Mouse (Mus musculus) left cerebral cortex, postnatal 14 days (tissue): ENCODE measurements at regions not wholly inside any gene's neighbourhood (a gene's known extent, or its start where the extent isn't known, plus 50 kb on each side); places are given as distances from the start of the nearest gene placed in this dataset.
A peak's percentile ranks its signal among the peaks of the same experiment; 100 is the strongest.

Source experiments
- DNase-seq, 2 experiments: peaks; one replicate each; pipeline ENCODE4 v3.0.0; 2021 to 2022; ENCODE audit warnings: low spot score in 2 of 2, mixed read lengths in 1 of 2
- intact Hi-C: fragments of 180-260 bp; cut with DNase I; formaldehyde crosslinking; loops from one replicate; pipeline ENCODE4 v1.15.1; 2025

DNA sequence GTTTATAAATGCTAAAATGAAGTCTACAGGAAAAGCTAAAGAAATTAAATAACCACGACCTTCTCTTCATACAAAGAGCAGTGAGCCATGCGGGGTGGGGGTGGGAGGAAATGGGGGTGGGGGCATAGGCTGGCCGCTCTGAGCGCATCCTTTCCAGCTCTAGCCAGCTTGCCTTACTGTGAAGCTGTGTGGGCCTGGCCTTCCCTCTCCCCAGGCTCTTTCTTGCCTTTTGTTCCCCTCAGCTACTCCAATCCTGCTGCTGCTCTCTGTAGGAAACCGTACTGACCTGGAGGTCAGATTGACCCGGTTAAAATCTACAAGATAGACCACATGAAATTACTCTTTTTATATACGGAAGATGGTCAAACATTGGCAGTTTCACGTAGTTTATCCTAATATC lies 111.7 kb upstream of the Foxn2 start:
- intact Hi-C loops = loop anchor here (5.0 kb wide), 1 partner anchor 67 kb away; no protein-coding TSS in a partner anchor
- DNase-seq = no peak

DNA sequence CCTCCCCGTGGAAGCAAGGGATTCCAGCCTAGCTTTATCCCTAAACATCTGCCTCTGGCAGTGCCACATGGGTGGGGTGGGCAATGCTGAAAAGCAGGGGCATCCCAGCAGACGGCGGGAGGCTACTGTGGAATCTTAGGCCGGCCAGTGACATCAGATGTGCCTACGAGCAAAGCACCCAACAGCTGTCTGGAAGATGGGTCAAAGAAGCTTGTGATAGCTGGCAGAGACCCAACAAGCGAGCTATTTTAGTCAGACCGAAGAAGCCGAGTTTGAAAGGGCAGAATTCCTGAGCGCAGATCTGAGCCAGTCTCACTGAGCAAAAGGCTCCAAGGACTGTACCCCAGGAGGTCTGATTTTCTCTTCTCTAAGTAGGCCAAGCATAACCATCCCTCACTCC lies 110.8 kb upstream of the Foxn2 start:
- DNase-seq = peak; percentile 53 to 63
- intact Hi-C loops = loop anchor here (5.0 kb wide), 1 partner anchor 67 kb away; no protein-coding TSS in a partner anchor

DNA sequence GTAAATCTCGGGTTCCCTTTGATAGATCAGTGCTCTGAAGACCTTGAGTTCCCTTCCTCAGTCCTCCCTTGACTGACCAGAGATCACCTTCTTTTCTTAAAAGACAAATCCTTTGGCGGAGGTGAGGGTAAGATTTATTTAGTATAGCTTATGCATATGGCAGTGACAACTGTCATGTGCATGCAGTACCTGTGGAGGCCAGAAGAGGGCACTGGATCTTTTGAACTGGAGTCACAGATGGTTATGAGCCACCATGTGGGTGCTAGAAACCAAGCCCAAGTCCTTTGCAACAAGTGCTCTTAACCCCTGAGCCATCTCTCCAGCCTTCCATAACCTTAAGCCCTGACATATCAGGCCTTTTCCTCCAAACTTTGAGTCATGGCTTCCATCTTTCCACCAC lies 110.4 kb upstream of the Foxn2 start:
- intact Hi-C loops = no loop called here
- DNase-seq = no peak

DNA sequence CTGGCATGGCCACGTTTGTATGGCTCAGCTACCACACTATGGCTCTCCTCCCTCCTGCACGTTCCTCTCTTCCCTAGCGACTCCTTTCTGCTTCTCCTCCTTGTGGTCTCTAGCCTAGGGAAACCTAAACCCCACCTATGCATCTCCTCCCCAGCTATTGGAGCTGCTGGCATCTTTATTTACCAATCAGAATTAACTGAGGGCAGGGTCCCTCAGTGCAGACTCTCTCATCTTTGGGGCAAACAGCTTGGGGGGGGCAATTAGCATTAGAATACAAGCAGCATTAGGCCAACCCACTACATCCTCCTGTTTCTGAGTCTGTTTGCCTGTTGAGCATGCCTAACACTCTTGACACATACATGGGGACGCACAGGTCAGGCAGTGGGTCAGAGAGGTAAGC lies 106.7 kb upstream of the Foxn2 start:
- intact Hi-C loops = no loop called here
- no peak for DNase-seq

DNA sequence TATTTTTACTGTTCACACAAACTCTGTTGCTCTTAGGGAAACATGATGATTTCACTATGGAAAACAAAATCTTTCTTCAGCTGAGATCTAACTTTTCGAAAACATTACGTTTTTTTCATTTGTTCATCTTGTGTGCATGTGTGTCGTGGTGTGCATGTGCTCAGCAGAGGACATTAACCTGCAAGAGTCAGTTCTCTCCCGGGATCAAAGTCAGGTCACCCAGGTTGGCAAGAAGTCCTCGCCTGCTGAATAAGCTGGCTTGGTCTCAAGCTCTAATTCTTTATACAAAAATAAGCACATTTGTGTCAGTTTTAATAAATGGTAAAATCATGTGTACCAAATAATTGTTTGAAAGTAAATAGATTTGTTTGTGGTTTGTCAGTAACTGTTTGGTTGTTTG lies 105.2 kb upstream of the Foxn2 start:
- intact Hi-C loops = no loop called here
- DNase-seq = no peak

DNA sequence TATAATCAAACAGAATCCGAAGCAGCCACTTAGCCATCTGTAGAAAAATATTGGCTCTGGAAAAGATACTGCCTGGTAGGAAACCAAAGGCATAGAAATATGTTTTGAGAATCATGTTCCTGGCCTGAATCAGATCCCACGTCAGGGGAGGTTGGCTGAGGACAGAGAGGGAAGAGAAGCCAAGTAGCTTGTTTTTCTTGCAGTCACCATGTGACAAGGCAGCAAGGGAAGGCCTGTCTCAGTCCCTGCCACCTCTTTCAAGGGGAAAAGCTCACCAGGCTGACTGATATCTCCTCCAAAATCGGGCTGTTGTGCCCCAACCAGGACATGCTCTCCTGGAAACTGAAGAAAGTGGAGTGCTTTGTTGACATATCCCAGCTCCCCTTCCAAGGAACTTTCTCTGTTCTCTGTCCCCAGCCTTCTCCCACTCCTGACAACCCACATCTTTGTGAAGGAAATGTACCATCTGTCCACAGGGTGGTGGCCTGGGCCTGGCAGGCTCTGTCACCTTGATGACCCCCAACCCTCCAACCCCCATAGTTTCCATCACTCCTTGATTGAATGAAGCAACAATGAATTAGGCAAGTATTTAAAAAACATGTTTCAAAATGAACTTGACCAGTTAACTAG lies 104.3 kb upstream of the Foxn2 start:
- peak; percentile 39 to 63 for DNase-seq
- intact Hi-C loops = no loop called here

DNA sequence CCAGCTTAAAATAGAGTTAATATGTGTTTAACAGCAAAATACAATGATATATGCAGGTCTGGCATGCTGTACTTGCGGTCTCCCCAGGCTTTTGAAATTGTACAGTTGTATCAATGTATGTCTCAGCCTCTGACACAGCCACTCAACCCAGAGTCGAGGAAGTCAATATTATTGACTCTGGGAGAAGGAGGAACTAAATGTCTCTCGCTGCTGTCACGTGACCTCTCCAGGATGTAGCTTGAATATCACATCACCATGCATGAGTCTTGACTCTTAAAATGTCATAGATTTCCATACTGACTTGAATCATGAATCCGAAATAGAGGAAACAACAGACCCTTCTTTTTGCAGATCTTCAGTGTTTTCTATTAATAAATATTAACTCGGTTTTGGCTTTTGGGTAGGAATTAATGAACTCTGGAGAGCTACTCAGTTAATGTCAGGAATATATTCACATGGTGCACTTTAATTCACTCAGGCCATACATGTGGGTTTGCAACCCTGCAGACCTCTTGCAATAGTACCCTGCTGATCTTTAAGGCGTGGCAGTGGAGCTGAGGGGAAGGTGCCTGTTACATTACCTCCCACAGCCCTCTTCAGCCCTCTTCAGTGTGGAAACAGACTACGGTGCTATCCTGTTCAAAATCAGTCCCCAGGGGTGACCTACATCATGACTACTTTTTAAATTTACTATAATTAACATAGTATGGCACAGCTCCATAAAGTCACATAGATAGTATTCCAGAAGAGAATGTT lies 102.7 kb upstream of the Foxn2 start:
- DNase-seq = no peak
- intact Hi-C loops = no loop called here

DNA sequence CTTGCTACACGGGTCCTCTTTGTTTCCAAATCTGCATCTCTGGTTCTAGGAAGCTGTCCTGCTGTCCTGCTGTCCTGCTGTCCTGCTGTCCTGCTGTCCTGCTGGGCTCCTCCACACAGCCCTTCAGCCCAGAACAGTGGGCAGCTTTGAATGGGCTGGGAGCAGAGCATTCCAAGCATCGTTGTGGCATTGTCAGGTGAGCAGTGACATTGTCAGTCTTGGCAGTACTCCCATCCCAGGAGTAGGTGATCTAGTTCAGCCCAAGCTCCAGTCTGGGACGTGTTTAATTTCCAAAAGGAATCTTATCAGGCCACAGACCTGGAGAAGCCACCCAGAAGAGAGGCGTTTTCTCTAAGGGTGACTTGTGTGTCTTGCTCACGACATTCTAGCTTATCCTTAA lies 99.4 kb upstream of the Foxn2 start:
- intact Hi-C loops = no loop called here
- DNase-seq = no peak

DNA sequence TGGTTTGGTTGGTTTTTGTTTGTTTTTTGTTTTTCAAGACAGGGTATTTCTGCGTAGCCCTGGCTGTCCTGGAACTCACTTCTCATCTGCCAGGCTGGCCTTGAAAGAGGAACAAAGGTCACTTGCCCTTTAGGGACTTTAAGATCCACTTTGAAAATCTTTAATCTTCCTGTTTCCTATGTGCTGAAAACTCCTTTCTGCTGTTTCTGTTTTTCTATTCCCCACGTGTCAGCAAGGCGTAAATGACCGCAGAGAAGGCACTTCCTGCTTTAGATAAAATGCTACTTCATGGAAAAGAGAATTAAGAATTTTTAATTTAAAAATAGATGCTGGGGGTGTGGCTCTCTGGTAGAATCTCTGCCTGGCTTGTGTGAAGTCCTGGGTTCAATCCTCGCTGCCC lies 98.9 kb upstream of the Foxn2 start:
- DNase-seq = no peak
- intact Hi-C loops = no loop called here

DNA sequence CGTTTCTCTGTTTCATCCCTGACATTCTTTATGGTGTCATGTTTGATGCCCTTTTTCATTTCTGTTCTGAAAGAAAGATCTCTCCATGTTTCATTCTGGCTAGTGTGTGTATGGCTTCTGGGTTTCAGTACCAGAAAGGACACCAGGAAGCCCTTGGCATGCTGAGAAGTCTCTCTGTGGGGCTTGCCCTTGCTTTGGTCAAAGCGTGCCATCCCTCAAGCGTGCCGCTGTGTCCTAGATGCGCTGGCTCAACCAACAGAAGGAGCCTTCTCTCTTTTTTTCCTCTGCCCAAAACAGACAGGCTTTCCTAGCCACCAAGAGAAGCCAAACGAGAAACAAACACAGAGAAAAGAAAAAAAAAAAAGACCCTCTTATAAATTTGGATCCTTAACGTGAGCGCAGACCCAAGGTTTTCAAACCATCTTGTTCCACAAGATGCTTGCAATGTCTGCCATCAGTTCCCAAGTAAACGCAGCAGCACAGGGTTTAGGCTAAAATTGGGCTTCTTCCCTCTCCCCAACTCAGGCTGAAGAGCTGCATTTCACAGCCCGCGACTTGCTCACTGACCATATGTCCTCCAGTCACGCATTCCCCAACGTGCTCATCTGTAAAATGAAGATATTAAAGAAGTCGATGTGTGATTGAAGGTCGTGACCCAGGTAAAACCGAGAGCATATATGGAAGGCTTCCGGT lies 97.3 kb upstream of the Foxn2 start:
- intact Hi-C loops = no loop called here
- no peak for DNase-seq

DNA sequence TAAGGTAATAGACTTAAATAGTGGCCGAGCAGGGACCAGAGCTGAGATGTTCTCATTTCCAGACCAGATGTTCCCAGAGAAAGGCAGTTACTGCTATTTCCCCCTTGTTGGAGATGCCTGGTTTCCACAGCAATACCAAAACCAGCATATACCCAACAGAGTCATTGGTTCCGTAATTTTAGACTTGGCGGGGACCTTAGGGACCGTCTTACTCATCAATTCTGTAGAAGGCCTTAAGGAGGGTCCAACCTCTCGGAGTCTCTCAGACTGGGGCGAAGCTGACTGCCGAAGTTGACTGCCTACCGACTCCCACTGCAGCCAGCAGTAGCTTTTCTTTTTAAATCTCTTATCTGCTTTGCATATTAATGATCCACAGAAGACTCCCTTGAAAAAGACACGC lies 95.1 kb upstream of the Foxn2 start:
- no peak for DNase-seq
- intact Hi-C loops = no loop called here

DNA sequence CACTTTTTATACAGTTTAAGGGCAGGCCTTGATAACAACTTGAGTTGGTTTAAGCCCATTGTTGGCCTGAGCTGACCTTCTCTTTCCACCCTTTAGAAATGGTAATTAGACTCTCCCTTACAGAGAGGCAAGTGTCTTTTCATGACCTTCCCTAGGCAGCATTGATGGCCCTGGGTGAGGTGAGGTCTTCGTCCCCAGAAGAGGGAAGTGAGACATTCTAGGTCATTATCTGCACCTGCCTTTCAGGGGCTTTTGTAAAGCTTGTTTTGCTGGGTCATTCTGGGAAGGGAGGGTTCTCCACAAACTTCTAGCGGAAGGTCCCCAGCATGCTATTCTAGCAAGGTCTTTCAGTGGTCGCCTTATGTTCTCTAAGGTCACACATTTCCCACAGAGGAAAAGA lies 93.6 kb upstream of the Foxn2 start:
- intact Hi-C loops = no loop called here
- DNase-seq = no peak

DNA sequence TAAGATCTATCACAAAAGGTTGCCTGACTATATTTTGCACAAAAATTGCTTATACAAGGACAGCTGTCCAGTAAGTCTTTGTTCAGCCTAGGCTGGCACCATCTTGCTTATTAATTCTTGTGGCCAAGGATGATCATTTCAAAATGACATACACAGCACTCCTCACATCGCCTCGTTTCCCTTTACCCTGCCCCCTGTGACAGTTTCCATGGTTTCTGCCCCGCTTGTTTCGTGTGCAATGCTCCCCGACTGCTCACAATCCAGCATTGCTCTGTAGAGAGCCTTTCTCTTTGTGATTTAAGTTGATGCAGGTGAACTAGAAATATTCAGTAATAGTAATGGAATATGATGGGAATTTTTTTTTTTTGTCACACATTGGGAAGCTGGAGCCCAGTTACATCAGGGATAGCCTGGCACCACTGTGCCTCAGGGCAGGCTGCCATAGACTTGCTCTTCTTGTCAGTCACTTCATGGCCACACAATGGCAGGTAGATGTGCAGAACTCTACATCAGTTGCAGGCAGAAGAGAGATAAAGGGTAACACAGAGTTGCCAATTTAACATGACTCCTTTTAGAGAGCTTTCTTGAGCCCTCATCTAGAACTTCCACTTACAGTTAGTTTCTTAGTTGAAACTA lies 90.6 kb upstream of the Foxn2 start:
- intact Hi-C loops = no loop called here
- no peak for DNase-seq

DNA sequence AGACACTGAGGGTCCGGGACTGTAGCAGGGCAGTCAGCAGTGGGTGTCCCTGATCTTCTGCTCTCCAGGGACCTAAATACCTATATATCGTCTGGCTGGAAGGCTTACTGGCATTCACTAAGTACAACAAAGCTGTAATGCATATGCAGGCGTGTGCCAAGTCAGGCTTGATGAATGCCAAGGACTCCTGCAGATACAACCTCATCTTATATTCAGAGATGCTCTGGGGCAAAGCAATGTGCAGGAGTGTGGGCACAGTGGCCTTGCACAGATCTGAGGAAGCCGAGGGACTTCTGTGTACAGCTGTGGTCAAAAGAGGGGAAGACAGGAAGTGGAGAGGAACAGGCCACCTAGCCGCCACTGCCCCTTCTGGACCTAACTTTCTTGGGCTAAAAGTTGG lies 89.5 kb upstream of the Foxn2 start:
- DNase-seq = no peak
- intact Hi-C loops = no loop called here

DNA sequence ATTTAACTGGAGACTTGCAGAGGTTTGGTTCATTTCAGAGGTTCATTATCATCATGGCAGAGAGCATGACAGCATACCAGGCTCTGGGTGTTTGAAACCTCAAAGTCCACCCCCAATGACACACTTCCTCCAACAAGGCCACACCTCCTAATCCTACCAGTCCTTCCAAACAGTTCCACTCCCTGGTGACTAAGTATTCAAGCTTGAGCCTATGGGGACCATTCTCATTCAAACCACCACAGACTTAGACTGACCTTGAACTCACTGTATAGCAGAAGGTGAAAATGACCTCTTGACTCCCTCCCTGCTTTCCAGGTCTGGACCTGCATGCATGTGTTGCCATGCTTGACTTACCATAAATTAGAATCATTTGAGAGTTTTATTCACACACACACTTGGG lies 87.6 kb upstream of the Foxn2 start:
- no peak for DNase-seq
- intact Hi-C loops = no loop called here

DNA sequence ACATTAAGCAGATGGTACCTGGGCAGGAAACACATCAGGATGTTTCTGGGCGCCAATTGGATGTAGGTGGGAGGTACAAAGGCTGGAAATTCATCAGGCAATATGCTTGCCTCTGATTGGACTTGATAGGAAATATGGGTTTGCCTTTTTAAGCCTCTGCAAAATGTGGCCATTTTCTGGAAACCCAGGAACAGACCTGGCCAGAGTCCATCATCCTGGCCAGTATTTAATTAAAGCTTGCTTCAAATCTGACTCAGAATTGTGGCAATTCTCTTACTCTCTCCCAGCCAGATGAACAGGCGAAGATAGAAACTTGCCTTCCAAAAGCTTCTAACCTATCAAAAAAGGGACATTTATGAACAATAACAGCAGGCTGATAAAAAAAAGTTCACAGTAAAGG lies 79.3 kb upstream of the Foxn2 start:
- no peak for DNase-seq
- intact Hi-C loops = no loop called here

DNA sequence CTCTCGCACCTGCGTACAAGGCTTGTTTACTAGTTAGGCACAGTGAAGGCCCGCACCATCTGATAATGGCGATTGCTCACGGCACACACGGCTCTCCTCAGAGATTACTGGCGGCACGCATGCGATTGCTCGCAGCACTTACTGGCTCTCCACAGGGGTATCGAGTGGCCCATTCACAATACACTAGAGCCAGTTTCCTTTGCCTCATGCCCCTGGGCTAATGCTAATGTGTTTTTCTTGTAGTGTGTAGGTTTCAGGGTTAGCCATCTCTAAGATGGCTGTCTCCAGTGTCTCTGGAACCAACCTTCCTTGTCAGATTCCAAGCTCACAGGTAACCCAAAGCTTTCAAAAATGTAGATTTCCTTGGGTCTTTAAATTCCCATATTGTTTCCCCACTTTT lies 78.1 kb upstream of the Foxn2 start:
- intact Hi-C loops = no loop called here
- no peak for DNase-seq

DNA sequence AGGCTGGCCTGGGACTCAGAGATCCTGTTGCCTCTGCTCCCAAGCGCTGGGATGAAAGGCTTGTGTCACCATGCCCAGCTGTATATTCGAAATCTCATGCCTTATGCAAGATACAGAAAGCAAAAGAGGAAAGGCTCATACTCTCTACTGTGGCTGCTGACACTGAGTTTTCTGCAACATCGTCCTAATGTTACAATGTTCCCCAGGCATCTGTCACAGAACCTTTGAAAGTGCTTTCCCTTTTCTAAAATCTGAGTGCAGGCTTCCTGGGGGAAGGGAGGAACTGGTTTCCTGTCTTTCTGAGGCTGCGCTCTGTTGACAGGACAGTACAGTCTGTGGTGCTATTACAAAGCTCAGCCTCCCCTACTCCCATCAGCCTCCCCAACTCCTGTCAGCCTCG lies 72.6 kb upstream of the Foxn2 start:
- intact Hi-C loops = no loop called here
- DNase-seq = no peak

DNA sequence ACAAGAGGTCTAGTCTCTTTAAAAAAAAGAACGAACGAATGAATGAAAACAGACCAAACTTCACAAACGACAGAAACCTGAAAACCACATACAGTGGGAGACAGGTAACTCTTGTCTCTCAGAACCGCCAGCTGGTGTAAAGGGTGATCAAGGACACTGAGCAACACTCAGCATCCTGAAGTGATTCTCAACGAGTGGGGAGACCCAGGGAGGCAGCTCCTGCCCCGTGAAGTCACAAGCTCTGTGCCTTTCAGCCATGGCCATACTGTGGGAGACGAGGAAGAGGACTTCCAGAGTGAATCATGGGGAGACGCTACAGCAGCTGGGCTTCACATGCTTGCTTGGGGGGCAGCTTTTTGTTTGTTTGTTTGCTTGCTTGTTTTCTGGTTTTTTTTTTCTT lies 70.5 kb upstream of the Foxn2 start:
- intact Hi-C loops = no loop called here
- DNase-seq = no peak

DNA sequence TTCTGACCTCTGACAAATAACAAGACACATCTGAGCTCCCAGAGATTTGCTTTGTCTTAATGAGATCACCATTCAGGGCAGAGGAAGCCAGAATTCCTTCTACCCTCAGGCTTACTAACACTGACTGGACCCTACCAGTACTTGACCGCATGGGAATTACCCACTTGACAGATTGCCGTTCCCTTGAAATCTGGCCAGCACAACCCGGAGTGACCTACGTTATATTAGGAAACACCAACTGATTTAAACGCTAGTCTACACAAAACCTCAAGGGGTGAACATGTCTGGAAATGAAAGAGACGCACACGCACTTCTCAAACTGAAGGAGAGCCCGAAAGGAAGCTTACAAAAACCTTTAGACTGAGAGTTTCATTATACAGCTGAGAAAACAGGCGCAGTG lies 69.8 kb upstream of the Foxn2 start:
- no peak for DNase-seq
- intact Hi-C loops = no loop called here

DNA sequence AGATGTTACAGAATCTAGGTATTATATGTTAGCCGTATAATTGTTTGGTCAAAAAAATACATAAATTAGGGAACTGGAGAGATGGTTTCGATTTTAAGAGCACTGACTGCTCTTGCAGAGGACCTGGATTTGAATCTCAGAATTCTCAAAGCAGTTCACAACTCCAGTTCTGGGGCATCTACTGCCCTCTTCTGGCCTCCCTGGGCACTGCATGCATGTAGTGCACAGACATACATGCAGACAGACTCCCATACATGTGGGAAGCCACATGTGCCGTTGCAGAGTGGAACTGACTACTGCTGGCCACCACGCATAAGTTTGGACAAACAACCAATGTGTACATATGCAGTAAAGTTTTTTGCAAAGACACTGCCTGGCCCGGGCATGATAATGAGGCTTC lies 62.0 kb upstream of the Foxn2 start:
- intact Hi-C loops = no loop called here
- no peak for DNase-seq
